Mouse (Mus musculus): ENCODE results near the gene Mapk10.

GRCm38 (mm10) chr5:103177010-103177409 is 34.1 kb downstream of the Mapk10 start:
- no peak for TF ChIP-seq CTCF (IDR thresholded peaks at IDR 0.05; ENCODE audit: control insufficient read depth, insufficient read depth, insufficient read length)
- no peak for TF ChIP-seq USF1 (IDR thresholded peaks at IDR 0.05; ENCODE audit: low read depth)
